Mouse (Mus musculus) intestine, embryonic 14.5 days (tissue): ENCODE measurements at regions not wholly inside any gene's neighbourhood (a gene's known extent, or its start where the extent isn't known, plus 50 kb on each side); places are given as distances from the start of the nearest gene placed in this dataset.

Source experiments
- ATAC-seq: fragments of 200-750 bp; cut with Nextera tagmentation; replicated peaks from 2 replicates; pipeline ENCODE4 v1.8.0; 2017; ENCODE audit warnings: low read depth, moderate number of reproducible peaks, moderate TSS enrichment, moderate library complexity; ENCODE audit not compliant: low FRiP score, low TSS enrichment
- DNase-seq: peaks from one replicate; pipeline ENCODE4 v3.0.0-alpha.2; 2018; ENCODE audit warnings: low spot score
- H3K27ac ChIP-seq: fragments of 300-500 bp; sonication (generic); 2 replicates; pipeline ENCODE4 v1.5.1; 2014; ENCODE audit warnings: low read depth, mild to moderate bottlenecking, control low read depth
- H3K27me3 ChIP-seq: fragments of 300-500 bp; sonication (generic); replicated peaks from 2 replicates; pipeline ENCODE4 v1.6.1; 2014; ENCODE audit warnings: low read length, control low read depth; ENCODE audit not compliant: control insufficient read depth, insufficient read depth
- H3K36me3 ChIP-seq: fragments of 300-500 bp; sonication (generic); 2 replicates; pipeline ENCODE4 v1.6.1; 2014; ENCODE audit warnings: low read length, control low read depth; ENCODE audit not compliant: control insufficient read depth, insufficient read depth
- H3K4me1 ChIP-seq: fragments of 300-500 bp; sonication (generic); replicated peaks from 2 replicates; pipeline ENCODE4 v1.6.1; 2014; ENCODE audit warnings: low read length, control low read depth, mixed read lengths; ENCODE audit not compliant: control insufficient read depth, insufficient read depth
- H3K4me2 ChIP-seq: fragments of 300-500 bp; sonication (generic); 2 replicates; pipeline ENCODE4 v1.6.1; 2014; ENCODE audit warnings: low read length
- H3K4me3 ChIP-seq: fragments of 300-500 bp; sonication (generic); 2 replicates; pipeline ENCODE4 v1.5.1; 2014; ENCODE audit warnings: low read depth, low read length, control low read depth, mixed read lengths
- H3K9ac ChIP-seq: fragments of 300-500 bp; sonication (generic); 2 replicates; pipeline ENCODE4 v1.6.1; 2014; ENCODE audit warnings: mild to moderate bottlenecking, low read length
- H3K9me3 ChIP-seq: fragments of 300-500 bp; sonication (generic); 2 replicates; pipeline ENCODE4 v1.6.1; 2016; ENCODE audit warnings: low read length, control low read depth; ENCODE audit not compliant: control insufficient read depth
- WGBS: fragments of 180-500 bp; shearing (Covaris S2); extraction: QIAGEN DNeasy Blood & Tissue Kit; methylation state at CpG from one replicate; pipeline ENCODE4 v1.1.7; 2014; 5-methylcytosine and 5-hydroxymethylcytosine counted together

DNA sequence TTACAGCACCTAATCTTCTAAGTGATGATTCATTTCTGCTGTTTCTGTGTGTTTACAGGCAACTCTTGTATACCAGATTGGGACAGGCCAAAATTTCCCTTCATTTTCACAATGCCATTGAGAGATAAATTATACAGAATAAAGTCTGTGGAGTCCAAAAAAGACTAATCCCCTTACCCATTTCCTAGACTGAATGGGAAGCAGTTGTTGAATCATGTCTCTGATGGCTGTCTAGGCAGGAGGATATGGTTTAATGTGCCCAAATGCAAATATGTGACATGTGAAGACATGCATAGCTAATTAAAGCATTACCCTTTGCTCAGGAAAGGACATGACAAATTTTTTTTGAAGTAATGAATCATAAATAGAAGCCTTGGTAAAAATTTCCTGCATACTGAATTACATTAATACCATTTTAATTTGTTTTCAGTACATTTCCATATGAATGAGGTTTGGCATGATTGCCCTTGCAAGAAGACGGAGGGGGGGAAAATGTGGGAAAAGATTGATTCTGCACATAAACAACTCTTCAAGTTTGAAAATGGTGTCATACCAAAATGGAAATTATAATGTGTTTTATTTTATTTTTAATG lies 518.1 kb upstream of the Flrt2 start:
- Histone ChIP-seq H3K27me3 (no peaks in the 10 kb centered on the region), H3K9me3 (no peaks in the 10 kb centered on the region), H3K27ac (no peak overlapping the region), H3K36me3 (no peaks in the 10 kb centered on the region), H3K4me2 (no peak overlapping the region), H3K4me1 (no peaks in the 10 kb centered on the region), H3K9ac (no peak overlapping the region), H3K4me3 (no peak overlapping the region)
- WGBS: 92% methylated on average over 1 of the region's 1 CpGs
- DNase-seq (no peak), ATAC-seq (no peak)

DNA sequence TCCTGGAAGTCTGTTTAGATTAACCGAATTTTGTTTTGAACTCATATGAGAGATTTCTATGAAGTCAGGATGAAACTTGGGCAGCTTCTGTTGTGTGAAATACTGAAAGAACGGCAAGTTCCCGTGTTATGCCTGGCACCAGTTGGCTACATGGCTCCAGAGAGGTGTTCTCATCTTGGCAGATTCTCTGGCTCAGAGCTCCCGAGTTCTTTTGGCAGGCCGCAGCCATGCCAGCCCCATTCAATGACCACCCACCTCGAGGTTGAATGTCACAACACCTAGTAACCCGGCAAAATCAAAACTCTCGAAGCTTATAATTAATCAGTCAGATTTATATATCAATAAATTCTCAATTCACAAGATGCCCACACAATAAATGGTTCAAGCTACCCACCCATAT lies 489.5 kb upstream of the Flrt2 start:
- no peak for ATAC-seq
- Histone ChIP-seq H3K4me1 (no peaks in the 10 kb centered on the region), H3K27me3 (no peaks in the 10 kb centered on the region), H3K9me3 (no peaks in the 10 kb centered on the region), H3K4me2 (no peak overlapping the region), H3K4me3 (no peak overlapping the region), H3K27ac (no peak overlapping the region), H3K36me3 (no peaks in the 10 kb centered on the region), H3K9ac (no peak overlapping the region)
- 93% methylated on average over 8 of the region's 8 CpGs for WGBS
- DNase-seq: no peak

DNA sequence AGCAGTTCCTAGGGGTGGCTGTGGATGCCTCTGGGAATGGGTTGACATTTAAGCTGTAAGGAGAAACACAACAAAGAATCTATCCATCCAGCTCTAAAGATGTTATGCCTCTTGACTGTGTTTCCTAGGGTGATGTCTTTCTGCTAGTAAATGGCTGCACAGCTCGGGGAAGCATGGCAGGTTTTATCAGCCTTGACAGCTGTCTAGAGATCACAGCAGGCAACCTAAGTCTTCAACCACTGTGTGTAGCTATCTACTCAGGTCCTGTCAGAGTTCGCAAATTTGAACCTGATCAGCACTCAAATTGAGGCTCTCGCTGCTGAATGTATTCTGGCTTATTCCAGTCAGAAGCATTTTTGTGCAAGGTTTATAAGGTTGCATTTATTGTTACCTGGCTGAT lies 486.9 kb upstream of the Flrt2 start:
- 88% methylated on average over 3 of the region's 3 CpGs for WGBS
- no peak for DNase-seq
- H3K9me3 ChIP-seq: no peaks in the 10 kb centered on the region
- H3K4me3 ChIP-seq: no peak overlapping the region
- H3K27me3 ChIP-seq: no peaks in the 10 kb centered on the region
- no peak overlapping the region for H3K27ac ChIP-seq
- H3K9ac ChIP-seq: no peak overlapping the region
- no peak for ATAC-seq
- H3K4me1 ChIP-seq: no peaks in the 10 kb centered on the region
- no peak overlapping the region for H3K4me2 ChIP-seq
- H3K36me3 ChIP-seq: no peaks in the 10 kb centered on the region

DNA sequence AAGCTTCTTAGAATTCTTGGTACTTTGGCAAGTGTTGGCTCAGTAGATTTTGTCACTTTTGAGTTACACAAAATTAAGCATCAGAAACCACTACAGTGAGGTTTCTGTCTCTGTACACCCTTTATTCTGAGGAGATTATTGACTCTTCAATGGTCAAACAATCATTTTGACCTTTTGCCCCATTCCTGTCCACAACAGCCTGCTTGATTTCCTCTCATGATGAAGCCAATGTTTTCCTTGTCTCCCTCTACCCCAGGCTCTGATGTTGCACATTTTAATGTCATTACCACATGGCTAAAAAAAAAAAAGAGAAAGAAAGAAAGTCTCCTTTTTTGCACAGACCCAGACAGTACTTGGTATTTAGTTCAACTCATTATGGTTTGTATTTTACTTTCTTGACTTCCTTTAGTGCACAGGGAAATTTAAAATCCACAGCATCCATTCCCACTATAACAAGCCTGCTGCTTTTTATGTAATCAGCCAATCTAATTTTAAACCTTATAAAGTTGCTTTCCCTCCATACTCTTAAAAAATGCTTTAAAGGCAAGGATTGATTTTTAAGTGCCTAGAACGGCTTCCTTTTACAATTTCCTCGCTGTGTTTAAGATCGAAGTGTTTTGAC lies 452.8 kb upstream of the Flrt2 start:
- Histone ChIP-seq H3K27me3 (no peaks in the 10 kb centered on the region), H3K36me3 (no peaks in the 10 kb centered on the region), H3K9ac (no peak overlapping the region), H3K4me2 (no peak overlapping the region), H3K27ac (no peak overlapping the region), H3K4me1 (no peaks in the 10 kb centered on the region), H3K9me3 (no peaks in the 10 kb centered on the region), H3K4me3 (no peak overlapping the region)
- DNase-seq (no peak), ATAC-seq (no peak)
- WGBS: 26% methylated on average over 3 of the region's 3 CpGs

DNA sequence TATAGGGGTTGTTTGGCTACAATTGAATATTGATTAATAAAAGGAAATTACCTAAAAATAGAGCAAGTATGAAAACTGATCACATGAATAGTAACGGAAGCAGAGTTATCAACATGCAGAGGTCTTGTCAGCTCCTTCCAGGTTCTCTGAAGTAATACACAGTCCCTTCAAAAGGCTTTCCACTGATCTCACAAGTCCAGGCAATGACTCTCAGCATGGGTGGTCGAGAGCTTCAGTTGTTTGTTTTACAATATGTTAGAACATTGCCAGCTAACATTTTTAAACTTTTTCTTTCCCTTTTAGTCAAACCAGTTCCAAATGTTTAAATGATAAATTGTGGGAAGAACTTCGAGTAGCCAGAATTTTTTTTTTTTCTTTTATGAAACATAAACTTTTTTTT lies 424.8 kb upstream of the Flrt2 start:
- no peaks in the 10 kb centered on the region for H3K9me3 ChIP-seq
- ATAC-seq (no peak), DNase-seq (no peak)
- H3K4me2 ChIP-seq: no peak overlapping the region
- no peaks in the 10 kb centered on the region for H3K4me1 ChIP-seq
- WGBS: 35% methylated on average over 3 of the region's 3 CpGs
- H3K4me3 ChIP-seq: no peak overlapping the region
- H3K36me3 ChIP-seq: no peaks in the 10 kb centered on the region
- no peaks in the 10 kb centered on the region for H3K27me3 ChIP-seq
- H3K27ac ChIP-seq: no peak overlapping the region
- no peak overlapping the region for H3K9ac ChIP-seq

DNA sequence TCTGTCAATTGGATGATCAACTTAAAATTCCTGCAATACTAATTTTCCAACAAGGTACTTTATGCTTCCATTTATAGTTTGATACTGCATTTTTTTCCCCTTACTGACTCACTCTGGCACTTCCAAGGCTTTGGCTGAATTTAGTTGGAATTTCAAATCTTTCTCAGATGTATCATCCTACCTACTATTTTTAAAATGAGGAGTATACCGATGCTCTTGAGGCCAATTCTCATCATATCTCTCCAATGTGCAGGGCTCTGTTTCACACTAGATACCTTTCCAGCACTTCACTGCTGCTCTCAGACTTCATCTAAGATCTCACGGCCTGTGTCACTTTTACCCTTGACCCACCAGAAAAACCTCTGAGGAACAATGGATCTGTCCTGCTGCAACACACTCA lies 386.6 kb upstream of the Flrt2 start:
- no peak overlapping the region for H3K27ac ChIP-seq
- no peaks in the 10 kb centered on the region for H3K36me3 ChIP-seq
- H3K4me2 ChIP-seq: no peak overlapping the region
- no peak for DNase-seq
- ATAC-seq: no peak
- WGBS: 86% methylated on average over 2 of the region's 2 CpGs
- H3K27me3 ChIP-seq: no peaks in the 10 kb centered on the region
- H3K9me3 ChIP-seq: no peaks in the 10 kb centered on the region
- H3K4me1 ChIP-seq: no peaks in the 10 kb centered on the region
- no peak overlapping the region for H3K4me3 ChIP-seq
- no peak overlapping the region for H3K9ac ChIP-seq

DNA sequence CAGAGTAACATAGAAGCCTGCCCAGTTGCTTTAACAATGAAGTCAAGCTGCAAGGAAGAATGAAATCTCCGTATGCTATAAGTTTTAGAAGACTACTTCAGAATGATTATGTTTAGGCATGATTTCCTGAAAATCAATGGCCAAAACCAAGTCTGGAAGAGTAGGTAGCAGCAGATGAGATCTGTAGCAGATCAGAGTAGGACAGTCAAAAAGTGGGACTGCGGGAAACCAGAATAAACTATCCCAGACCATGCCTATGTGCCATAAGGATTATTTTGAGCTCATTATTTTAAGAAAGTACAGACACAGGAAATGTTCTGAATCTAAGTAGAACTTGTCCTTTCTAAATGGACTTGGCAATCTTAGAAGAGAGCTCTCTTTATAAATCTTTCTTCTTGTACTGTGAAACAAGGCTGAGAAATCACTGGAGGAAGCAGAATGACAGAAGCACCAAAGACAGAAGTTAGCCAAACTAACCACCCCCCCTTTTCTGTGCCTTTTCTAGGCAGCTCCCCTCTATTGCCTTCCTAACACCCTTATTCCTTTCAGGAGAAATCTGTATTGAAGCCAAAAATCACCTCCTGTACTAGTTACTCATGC lies 376.8 kb upstream of the Flrt2 start:
- Histone ChIP-seq H3K4me3 (no peak overlapping the region), H3K27me3 (no peaks in the 10 kb centered on the region), H3K4me2 (no peak overlapping the region), H3K9ac (no peak overlapping the region), H3K36me3 (no peaks in the 10 kb centered on the region), H3K9me3 (no peaks in the 10 kb centered on the region), H3K4me1 (no peaks in the 10 kb centered on the region), H3K27ac (no peak overlapping the region)
- WGBS: 78% methylated on average over 2 of the region's 2 CpGs
- DNase-seq (no peak), ATAC-seq (no peak)

DNA sequence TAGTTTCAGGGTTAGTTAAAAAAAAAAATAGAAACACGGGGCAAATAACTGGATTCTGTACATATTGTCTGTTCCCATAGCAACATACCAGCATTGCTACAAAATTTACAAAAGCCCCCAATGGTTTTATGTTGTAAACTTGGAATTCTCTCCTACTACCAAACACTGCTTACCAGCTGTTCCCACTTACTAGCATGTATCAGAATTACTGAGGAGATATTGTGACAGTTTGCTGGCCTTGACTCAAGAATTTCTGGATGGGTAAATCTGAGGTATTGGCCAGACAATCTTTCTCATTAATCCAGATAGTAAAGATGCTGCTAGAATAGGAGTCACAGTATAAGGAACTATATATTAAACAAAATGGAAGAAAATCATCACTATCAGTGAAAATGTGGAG lies 375.2 kb upstream of the Flrt2 start:
- ATAC-seq (no peak), DNase-seq (no peak)
- WGBS: 70% methylated on average over 1 of the region's 1 CpGs

DNA sequence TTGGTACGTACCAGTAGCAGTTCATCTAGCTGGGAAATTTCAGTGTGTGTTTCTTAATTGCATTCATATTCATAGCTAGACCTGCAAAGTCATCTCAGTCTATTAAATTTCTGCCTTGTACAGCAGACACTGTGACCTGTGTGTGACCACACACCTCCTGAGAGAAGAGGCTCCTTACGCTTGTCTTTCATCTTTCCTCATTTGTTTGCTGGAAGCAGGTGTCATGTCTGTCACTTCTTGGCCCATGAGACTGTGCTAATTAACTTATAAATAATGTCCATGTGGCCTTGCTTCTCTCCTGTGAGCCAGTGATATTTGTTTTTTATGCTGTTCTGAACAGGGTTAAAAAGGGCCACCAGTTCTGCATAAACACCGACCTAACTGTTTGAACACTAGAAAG lies 370.3 kb upstream of the Flrt2 start:
- 86% methylated on average over 3 of the region's 3 CpGs for WGBS
- H3K36me3 ChIP-seq: no peaks in the 10 kb centered on the region
- DNase-seq: no peak
- no peak overlapping the region for H3K4me3 ChIP-seq
- H3K27ac ChIP-seq: no peak overlapping the region
- no peaks in the 10 kb centered on the region for H3K27me3 ChIP-seq
- H3K4me1 ChIP-seq: no peaks in the 10 kb centered on the region
- H3K9me3 ChIP-seq: no peaks in the 10 kb centered on the region
- H3K4me2 ChIP-seq: no peak overlapping the region
- no peak overlapping the region for H3K9ac ChIP-seq
- no peak for ATAC-seq

More for the DNA sequence above, 375.2 kb upstream of the Flrt2 start:
- no peak overlapping the region for H3K4me2 ChIP-seq
- H3K9me3 ChIP-seq: no peaks in the 10 kb centered on the region
- no peaks in the 10 kb centered on the region for H3K4me1 ChIP-seq
- no peaks in the 10 kb centered on the region for H3K27me3 ChIP-seq
- no peak overlapping the region for H3K4me3 ChIP-seq
- no peak overlapping the region for H3K27ac ChIP-seq
- no peak overlapping the region for H3K9ac ChIP-seq
- H3K36me3 ChIP-seq: no peaks in the 10 kb centered on the region
